Mouse (Mus musculus) hindbrain, embryonic 11.5 days (tissue): ENCODE measurements at regions not wholly inside any gene's neighbourhood (a gene's known extent, or its start where the extent isn't known, plus 50 kb on each side); places are given as distances from the start of the nearest gene placed in this dataset.

Source experiments
- ATAC-seq: fragments of 200-750 bp; cut with Nextera tagmentation; 2 replicates; pipeline ENCODE4 v1.8.0; 2017; ENCODE audit warnings: mild to moderate bottlenecking, moderate TSS enrichment, moderate library complexity; ENCODE audit not compliant: low FRiP score
- DNase-seq: peaks from one replicate; pipeline ENCODE4 v3.0.0-alpha.2; 2015; ENCODE audit warnings: low spot score
- H3K27ac ChIP-seq: fragments of 300-500 bp; sonication (generic); 2 replicates; pipeline ENCODE4 v1.5.1; 2014; ENCODE audit warnings: mild to moderate bottlenecking, low read depth, low read length
- H3K27me3 ChIP-seq: fragments of 300-500 bp; sonication (generic); 2 replicates; pipeline ENCODE4 v1.6.1; 2014; ENCODE audit warnings: mild to moderate bottlenecking, low read length, moderate library complexity, mixed read lengths; ENCODE audit not compliant: control insufficient read depth, insufficient read depth
- H3K36me3 ChIP-seq: fragments of 300-500 bp; sonication (generic); 2 replicates; pipeline ENCODE4 v1.6.1; 2014; ENCODE audit warnings: mild to moderate bottlenecking, low read length, moderate library complexity, mixed read lengths; ENCODE audit not compliant: control insufficient read depth, insufficient read depth
- H3K4me1 ChIP-seq: fragments of 300-500 bp; sonication (generic); replicated peaks from 2 replicates; pipeline ENCODE4 v1.6.1; 2014; ENCODE audit warnings: low read length, mixed read lengths; ENCODE audit not compliant: control insufficient read depth, insufficient read depth
- H3K4me2 ChIP-seq: fragments of 300-500 bp; sonication (generic); replicated peaks from 2 replicates; pipeline ENCODE4 v1.6.1; 2014; ENCODE audit warnings: mild to moderate bottlenecking, low read depth, low read length
- H3K4me3 ChIP-seq: fragments of 300-500 bp; sonication (generic); 2 replicates; pipeline ENCODE4 v1.5.1; 2014; ENCODE audit warnings: low read depth, low read length
- H3K9ac ChIP-seq: fragments of 300-500 bp; sonication (generic); 2 replicates; pipeline ENCODE4 v1.6.1; 2014; ENCODE audit warnings: low read depth, low read length
- H3K9me3 ChIP-seq: fragments of 300-500 bp; sonication (generic); 2 replicates; pipeline ENCODE4 v1.6.1; 2016; ENCODE audit warnings: low read length; ENCODE audit not compliant: control insufficient read depth
- WGBS: fragments of 180-500 bp; shearing (Covaris S2); extraction: QIAGEN DNeasy Blood & Tissue Kit; methylation state at CpG from one replicate; pipeline ENCODE4 v1.1.7; 2014; 5-methylcytosine and 5-hydroxymethylcytosine counted together

DNA sequence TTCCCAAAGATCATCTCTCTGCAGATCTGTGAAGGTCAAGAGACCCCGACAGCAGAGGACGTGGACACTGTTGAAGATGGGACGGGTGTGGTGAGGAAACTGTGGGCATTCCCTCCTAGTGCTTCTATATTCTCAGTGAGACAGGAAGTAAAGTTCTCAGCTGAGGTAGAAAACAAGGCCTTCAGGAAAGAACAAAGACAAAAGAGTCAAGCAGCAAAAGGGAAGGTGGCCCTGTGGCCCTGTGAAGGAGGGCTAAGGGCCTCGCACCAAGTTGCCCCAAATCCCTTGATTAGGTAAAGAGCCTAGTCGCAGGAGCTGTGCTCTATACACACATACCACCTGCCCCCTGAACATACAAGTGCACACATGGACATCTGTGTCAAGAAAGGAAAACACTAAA is 66.8 kb upstream of the Thy1 start:
- 92% methylated on average over 5 of the region's 5 CpGs for WGBS
- H3K4me1 ChIP-seq = no peaks in the 10 kb centered on the region
- no peaks in the 10 kb centered on the region for H3K36me3 ChIP-seq
- H3K9ac ChIP-seq = no peak overlapping the region
- ATAC-seq = no peak
- no peak overlapping the region for H3K4me2 ChIP-seq
- peaks cover 4% of the 10 kb centered on the region; the same call in 1 of the 2 replicates for H3K27me3 ChIP-seq
- H3K4me3 ChIP-seq = no peak overlapping the region
- no peak for DNase-seq
- no peaks in the 10 kb centered on the region for H3K9me3 ChIP-seq
- H3K27ac ChIP-seq = no peak overlapping the region

DNA sequence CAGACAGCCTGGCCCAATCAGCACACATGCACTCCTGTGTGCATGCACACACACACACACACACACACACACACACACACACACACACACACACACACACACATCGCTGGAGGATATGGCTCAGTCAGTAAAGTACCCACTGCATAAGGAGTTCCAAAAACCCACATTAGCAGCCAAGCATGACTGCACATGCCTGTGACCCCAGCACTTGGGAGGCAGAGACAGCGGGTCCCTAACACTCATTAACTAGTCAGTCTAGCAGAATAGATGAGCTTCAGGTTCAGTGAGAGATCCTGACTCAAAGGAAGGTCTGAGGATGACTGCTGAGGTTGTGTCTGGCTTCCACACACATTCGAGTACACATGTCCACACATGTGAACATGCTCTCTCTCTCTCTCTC is 65.4 kb upstream of the Thy1 start:
- Histone ChIP-seq H3K4me2 (no peak overlapping the region), H3K36me3 (no peaks in the 10 kb centered on the region), H3K9ac (no peak overlapping the region), H3K9me3 (no peaks in the 10 kb centered on the region), H3K27ac (no peak overlapping the region), H3K27me3 (peaks cover under 1% of the 10 kb centered on the region; the same call in 1 of the 2 replicates), H3K4me1 (no peaks in the 10 kb centered on the region), H3K4me3 (no peak overlapping the region)
- 78% methylated on average over 3 of the region's 3 CpGs for whole genome bisulfite sequencing
- ATAC-seq = no peak
- no peak for DNase-seq

DNA sequence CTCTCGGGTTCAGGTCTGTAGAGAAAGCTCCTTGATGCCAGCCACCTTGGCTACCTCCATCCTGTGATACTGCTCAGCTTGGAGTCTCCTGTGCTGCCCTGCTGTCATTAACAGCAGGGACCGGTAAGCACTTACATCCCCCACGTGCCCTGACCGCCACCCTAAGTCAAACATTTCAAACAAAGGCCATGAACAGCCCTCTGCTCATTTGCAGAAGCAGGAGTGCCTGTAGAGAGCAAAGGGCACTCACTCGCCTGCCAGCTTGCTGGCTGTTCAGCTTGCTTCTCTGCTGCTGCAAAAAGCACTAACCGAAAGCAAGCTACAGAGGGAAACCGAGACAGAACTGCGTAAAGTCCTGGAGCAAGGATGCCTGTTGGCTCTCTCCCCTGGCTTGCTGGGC is 61.8 kb upstream of the Thy1 start:
- DNase-seq = no peak
- no peak overlapping the region for H3K27ac ChIP-seq
- ATAC-seq = no peak
- H3K9me3 ChIP-seq = no peaks in the 10 kb centered on the region
- no peaks in the 10 kb centered on the region for H3K36me3 ChIP-seq
- no peak overlapping the region for H3K9ac ChIP-seq
- H3K4me2 ChIP-seq = no peak overlapping the region
- H3K4me3 ChIP-seq = no peak overlapping the region
- H3K27me3 ChIP-seq = no peaks in the 10 kb centered on the region
- 38% methylated on average over 8 of the region's 8 CpGs for WGBS
- H3K4me1 ChIP-seq = no peaks in the 10 kb centered on the region

DNA sequence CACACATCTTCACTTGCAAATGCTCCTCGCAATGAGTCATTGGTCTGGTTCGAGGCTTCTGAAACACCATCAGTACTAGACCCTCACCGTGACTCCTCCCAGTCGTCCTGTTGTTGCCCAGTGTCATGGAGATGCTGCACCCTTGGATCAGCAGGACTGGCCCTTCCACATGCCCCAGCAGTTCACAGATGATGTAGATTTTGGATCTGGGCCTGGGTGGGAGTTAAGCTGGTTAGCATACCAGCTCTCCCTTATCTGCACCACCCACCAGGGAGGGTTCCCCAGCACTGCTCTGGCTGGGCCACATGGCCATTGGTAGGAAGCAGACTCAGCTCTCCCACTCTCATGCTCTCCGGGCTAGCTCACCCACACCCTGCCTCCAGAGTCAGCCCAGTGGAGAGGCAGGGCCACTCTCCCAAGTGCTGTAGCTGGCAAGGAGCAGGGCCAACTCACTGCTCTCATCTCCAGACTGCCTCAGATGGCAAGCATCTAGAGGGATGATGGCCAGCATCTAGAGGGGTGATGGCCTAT is 60.8 kb upstream of the Thy1 start:
- ATAC-seq (no peak), DNase-seq (no peak)
- WGBS = 68% methylated on average over 5 of the region's 5 CpGs
- H3K4me1 ChIP-seq = no peaks in the 10 kb centered on the region
- H3K4me3 ChIP-seq = no peak overlapping the region
- no peaks in the 10 kb centered on the region for H3K27me3 ChIP-seq
- no peak overlapping the region for H3K4me2 ChIP-seq
- H3K9me3 ChIP-seq = no peaks in the 10 kb centered on the region
- H3K36me3 ChIP-seq = no peaks in the 10 kb centered on the region
- no peak overlapping the region for H3K9ac ChIP-seq
- no peak overlapping the region for H3K27ac ChIP-seq

DNA sequence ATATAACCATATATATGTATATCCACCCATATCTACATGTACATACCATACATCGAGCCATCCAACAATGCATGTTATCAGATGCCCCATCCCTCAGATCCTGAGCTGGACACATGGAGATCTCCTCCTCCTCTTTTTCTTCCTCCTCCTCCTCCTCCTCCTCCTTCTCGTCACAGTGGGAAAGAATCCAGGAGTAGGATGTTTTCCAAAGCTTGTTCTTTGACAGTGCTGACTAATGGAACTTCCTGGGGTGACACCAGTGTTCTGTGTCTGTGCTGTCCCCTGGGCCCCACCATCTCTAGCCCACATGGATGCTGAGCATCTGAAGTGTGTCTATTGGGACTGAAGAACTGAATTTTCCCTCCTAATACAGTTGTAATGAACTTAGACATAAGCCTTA is 60.0 kb upstream of the Thy1 start:
- no peak for DNase-seq
- no peak overlapping the region for H3K4me3 ChIP-seq
- H3K9ac ChIP-seq = no peak overlapping the region
- no peaks in the 10 kb centered on the region for H3K36me3 ChIP-seq
- ATAC-seq = no peak
- no peaks in the 10 kb centered on the region for H3K4me1 ChIP-seq
- H3K4me2 ChIP-seq = no peak overlapping the region
- WGBS = 74% methylated on average over 2 of the region's 2 CpGs
- no peaks in the 10 kb centered on the region for H3K27me3 ChIP-seq
- H3K27ac ChIP-seq = no peak overlapping the region
- no peaks in the 10 kb centered on the region for H3K9me3 ChIP-seq

DNA sequence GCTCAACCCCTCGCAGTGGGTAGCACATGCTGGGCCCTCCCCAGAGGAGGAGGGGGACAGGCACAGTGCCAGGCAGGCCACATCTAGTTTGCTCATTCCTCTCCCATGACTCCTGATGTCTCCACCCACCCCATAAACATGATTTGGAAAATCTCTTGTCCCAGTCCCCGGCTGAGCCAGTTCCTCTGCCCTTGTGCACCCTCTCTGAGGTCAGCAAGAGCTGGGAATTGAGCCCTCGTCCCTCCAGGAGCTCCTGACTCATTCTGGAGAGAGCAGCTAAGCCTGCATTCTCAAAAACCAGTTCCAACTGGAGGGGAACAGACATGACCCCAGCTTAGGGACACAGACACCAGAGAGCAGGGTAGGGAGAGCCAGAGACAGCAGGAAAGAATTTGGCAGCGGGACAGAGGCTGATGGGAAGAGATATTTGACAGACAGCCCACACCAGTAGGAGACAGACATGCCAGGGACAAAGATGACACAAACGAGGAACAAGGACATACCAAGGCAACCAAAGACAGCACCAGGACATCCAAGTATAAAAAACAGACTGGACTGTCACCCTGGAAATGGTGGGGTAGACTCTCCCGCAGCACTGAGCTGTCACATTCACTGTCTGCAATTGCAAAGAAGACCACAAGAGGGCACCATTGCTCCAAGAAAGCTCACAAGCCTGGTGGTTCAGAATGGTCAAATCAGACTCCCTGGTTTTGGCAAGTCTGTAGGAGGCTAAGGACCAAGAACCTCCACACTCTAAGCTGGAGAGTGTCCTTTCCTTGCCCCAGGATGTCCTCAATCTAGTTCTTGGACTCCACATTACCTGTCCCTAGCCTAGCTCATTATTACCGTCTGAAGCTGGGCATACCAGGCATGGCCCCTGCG is 58.8 kb upstream of the Thy1 start:
- H3K27ac ChIP-seq = no peak overlapping the region
- H3K27me3 ChIP-seq = no peaks in the 10 kb centered on the region
- ATAC-seq = peak; percentile 27; the same call in 1 of the 2 replicates
- no peaks in the 10 kb centered on the region for H3K9me3 ChIP-seq
- 55% methylated on average over 8 of the region's 8 CpGs for WGBS
- no peak overlapping the region for H3K4me2 ChIP-seq
- H3K9ac ChIP-seq = no peak overlapping the region
- peak; percentile 91 for DNase-seq
- H3K4me1 ChIP-seq = no peaks in the 10 kb centered on the region
- H3K36me3 ChIP-seq = no peaks in the 10 kb centered on the region
- no peak overlapping the region for H3K4me3 ChIP-seq

DNA sequence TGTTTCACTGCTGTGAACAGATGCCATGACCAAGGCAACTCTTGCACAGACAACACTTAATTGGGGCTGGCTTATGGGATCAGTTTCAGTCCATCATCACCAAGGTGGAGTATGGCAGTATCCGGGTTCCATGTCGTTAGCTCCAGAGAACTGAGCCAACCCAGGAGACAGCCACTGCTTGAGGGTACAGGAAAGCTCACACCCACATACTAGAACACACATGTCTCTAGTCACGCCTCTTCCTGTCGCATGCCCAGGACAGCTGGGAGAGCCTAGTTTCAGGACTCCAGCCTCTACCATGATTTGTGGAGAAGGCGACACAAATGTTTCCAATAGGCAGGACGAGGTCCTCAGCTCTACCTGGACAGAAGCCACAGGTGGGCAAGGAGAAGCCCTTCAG is 55.2 kb upstream of the Thy1 start:
- Histone ChIP-seq H3K9ac (no peak overlapping the region), H3K27ac (no peak overlapping the region), H3K36me3 (no peaks in the 10 kb centered on the region), H3K9me3 (no peaks in the 10 kb centered on the region), H3K27me3 (no peaks in the 10 kb centered on the region), H3K4me2 (no peak overlapping the region), H3K4me1 (no peaks in the 10 kb centered on the region), H3K4me3 (no peak overlapping the region)
- DNase-seq (no peak), ATAC-seq (no peak)
- whole genome bisulfite sequencing = 90% methylated on average over 6 of the region's 6 CpGs

DNA sequence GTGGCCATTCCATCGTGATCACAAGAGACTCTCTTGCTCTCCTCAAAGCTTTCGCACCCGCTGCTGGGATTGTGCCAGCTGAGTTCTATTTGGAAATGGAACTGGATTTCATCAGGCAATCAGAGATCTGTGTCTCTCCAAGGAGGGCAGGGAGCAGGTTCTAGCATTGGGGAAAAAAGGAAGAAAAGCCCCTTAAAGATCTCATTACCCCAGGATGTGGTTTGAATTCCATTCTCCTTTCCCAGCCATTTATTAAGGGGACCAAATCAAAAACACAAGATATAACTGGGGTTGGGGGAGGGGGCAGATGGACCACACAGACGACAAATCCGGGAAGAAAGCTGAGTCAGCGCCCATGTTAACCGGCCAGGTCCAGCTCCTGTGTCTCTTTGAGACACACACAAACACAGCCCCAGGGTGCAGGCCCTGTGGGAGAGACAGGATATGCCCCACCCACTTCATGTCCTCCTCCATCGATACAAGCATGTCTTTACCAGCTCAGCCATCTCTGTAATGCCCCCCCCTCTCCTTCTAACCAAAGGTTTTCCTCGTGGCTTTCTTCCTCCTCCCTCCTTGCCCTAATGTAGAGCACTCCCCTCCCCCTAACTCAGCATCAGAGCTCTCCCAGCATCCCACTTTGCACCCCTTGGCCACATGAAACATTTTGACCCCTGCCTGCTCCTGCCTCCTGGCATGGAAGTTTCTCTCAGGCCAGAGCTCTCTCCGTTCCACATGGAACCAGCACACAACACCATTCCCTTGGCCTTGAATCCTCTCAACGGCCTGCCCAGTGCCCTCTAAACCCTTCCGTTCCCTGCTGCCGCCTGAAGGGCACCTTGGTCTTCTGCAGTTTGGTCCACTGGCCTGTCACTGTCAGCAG is 54.0 kb upstream of the Thy1 start:
- Histone ChIP-seq H3K4me3 (no peak overlapping the region), H3K9ac (no peak overlapping the region), H3K36me3 (no peaks in the 10 kb centered on the region), H3K9me3 (no peaks in the 10 kb centered on the region), H3K27ac (no peak overlapping the region), H3K4me1 (peaks cover 2% of the 10 kb centered on the region; the same call in 1 of the 2 replicates), H3K27me3 (no peaks in the 10 kb centered on the region), H3K4me2 (no peak overlapping the region)
- DNase-seq (no peak), ATAC-seq (no peak)
- 44% methylated on average over 13 of the region's 13 CpGs for WGBS
